Mouse (Mus musculus) induced T-regulatory cell, adult 2 months (primary cell): ENCODE results near the gene Gm21411.
"Not testable (repeated sequence)": the region's sequence is repeated elsewhere in the genome, so short reads cannot be mapped to it uniquely, and the experiment has no call there.

Source experiments
- DNase-seq: peaks from one replicate; pipeline ENCODE4 v3.0.0-alpha.2; 2012; ENCODE audit warnings: low read depth

Gm21411 gene

GRCm38 (mm10) chr4:146909386-146910137, at the start of gene Gm21411:
Gm21411 (minus strand) TSS chr4:146909590.
- not testable (repeated sequence) for DNase-seq

DNA sequence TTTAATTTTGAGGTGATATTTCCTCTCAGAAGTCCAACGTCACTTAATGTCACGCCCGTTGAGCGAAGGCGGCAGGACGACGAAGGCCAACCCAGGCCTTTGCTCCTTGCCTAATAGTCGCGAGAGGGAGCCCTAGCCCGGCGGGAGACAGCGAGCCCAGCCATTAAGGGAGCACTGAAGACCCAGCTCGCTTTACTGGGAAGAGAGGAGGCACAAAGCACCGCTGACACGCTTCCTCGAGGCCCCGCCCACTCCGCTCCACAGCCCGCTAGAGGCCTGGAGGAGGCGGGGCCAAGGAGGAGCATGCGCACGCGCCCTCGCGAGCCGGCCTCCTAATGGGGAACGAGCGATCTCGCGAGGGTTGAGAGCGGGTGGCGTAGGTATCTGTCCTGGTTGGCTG, 32.3 kb upstream of the Gm21411 start:
- not testable (repeated sequence) for DNase-seq

- DNase-seq, result no peak
Observed at GRCm38 (mm10) chr4:146932311-146933082, 23.1 kb upstream of the Gm21411 start.

- no peak for DNase-seq
Observed at GRCm38 (mm10) chr4:146915196-146915595, 5.8 kb upstream of the Gm21411 start.

DNA sequence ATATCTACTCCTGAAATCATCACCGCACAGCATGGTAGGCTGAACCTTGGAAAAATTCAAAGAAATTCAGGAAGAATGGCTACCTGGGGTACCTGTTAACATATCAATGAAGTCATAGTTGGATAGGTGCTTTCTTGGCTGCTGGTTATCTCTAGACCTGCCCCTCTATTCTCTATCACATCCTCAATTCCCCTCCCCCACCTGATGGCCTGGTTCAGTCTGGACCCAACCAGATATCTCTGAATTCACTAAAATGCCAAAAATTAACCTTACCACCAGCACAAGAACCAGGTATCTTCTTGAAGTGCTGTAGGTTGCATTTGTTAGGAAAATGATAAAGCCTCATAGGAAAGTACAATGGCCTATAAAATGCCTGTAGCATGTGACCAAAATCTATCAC, 1.3 kb downstream of the Gm21411 start:
- DNase-seq, result not testable (repeated sequence)

DNA sequence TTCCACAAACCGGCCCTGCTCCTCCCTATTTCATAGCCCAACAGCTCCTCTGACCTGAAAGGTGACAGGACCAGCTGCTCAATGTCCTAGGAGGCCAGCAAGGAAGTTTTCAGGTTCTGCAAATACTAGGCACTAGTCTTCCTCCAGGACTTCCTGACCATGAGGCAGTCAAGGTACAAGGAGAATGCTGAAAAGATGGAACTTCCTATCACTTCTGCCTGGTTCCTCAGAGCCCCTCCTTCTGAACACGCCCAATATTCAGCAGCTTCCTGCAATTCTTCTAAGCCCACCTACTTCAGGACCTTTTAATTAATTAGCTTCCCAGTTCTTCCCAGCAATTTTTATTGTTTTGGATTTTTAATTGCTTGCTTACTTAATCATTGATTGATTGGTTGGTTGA, 4.6 kb downstream of the Gm21411 start:
- DNase-seq, result not testable (repeated sequence)

DNA sequence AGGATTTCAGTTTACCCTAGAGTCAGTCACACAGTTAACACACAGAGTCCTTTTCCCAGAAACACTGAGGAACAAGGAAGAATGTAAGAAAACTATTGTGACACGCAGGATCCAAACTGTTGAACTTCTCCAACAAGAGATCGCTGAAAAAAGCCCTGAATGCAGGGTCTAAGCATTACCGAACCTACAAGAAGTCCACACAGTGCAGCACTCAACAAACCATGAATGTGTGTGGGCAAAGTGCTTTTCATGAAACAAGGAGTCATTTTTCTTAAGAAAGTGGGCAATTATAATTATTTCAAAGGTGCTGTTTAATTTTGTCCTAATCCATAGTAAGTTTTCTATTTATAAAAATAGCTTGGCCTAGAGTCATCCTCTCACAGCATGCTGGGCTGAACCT, 6.3 kb downstream of the Gm21411 start:
- not testable (repeated sequence) for DNase-seq
